Mouse (Mus musculus): ENCODE results near the gene Tmc2. TPM values are rescaled to one million over a fixed set of nuclear protein-coding genes. Genes with fewer than 3 reads are reported as not detected.
A peak's percentile ranks its signal among the peaks of the same experiment; 100 is the strongest.

Gene Tmc2
- polyA plus RNA-seq, 1 experiment: not detected

- Histone ChIP-seq H3K4me1 (ENCODE audit: control insufficient read depth, insufficient read depth, low read length) (peaks cover 7% of the 10 kb centered on the region), H3K4me3 (ENCODE audit: insufficient read depth, low read depth, low read length) (peak within 1 kb of the TSS; percentile 98), H3K36me3 (ENCODE audit: control insufficient read depth, insufficient read depth, low read length) (no peaks in the 10 kb centered on the region), H3K27me3 (replicated peaks; ENCODE audit: control insufficient read depth, insufficient read depth, low read length) (no peaks in the 10 kb centered on the region), H3K27ac (ENCODE audit: insufficient read depth, low read depth, low read length) (peak within 1 kb of the TSS; percentile 97)
- DNase-seq: peak; percentile 94
- TF ChIP-seq POLR2A (IDR thresholded peaks at IDR 0.05; ENCODE audit: low read depth, low read length) (peak; percentile 46), CTCF (conservative IDR thresholded peaks at IDR 0.05; ENCODE audit: insufficient read depth, insufficient read length, low read depth, low read length) (no peak)
- WGBS: under 1% methylated on average over 51 of the region's 51 CpGs
Observed at GRCm38 (mm10) chr2:130283854-130284654, 89.1 kb downstream of the Tmc2 start, which contains the start of gene Idh3b. Gene Idh3b, minus strand, starts transcription at chr2:130284547.

DNA sequence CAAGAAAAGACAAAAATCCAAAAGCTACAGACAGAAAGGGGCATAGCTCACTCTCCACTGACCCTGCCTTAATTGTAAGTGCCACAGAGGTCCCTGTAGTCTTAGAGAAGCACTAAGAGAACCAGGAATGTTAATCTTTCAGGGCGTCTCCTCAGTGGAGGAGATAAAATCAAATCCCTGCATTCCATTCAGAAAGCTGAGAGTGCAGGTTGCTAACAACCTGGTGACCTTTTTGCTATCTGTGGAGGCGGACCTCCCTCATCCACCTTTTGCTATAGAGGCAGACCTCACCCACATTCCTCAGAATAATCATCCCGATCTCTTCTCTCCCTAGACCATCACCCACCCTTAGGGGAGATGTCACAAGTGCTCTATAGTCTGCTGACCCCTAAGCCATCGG is 94.1 kb downstream of the Tmc2 start:
- TF ChIP-seq POLR2A (IDR thresholded peaks at IDR 0.05; ENCODE audit: low read depth, low read length) (no peak), CTCF (conservative IDR thresholded peaks at IDR 0.05; ENCODE audit: insufficient read depth, insufficient read length, low read depth, low read length) (no peak)
- no peaks in the 10 kb centered on the region for H3K27me3 ChIP-seq (replicated peaks; ENCODE audit: control insufficient read depth, insufficient read depth, low read length)
- no peak for DNase-seq
- no peak overlapping the region for H3K4me3 ChIP-seq (ENCODE audit: insufficient read depth, low read depth, low read length)
- 68% methylated on average over 4 of the region's 4 CpGs for WGBS
- no peaks in the 10 kb centered on the region for H3K36me3 ChIP-seq (ENCODE audit: control insufficient read depth, insufficient read depth, low read length)
- no peak overlapping the region for H3K27ac ChIP-seq (ENCODE audit: insufficient read depth, low read depth, low read length)
- H3K4me1 ChIP-seq (ENCODE audit: control insufficient read depth, insufficient read depth, low read length): no peaks in the 10 kb centered on the region

DNA sequence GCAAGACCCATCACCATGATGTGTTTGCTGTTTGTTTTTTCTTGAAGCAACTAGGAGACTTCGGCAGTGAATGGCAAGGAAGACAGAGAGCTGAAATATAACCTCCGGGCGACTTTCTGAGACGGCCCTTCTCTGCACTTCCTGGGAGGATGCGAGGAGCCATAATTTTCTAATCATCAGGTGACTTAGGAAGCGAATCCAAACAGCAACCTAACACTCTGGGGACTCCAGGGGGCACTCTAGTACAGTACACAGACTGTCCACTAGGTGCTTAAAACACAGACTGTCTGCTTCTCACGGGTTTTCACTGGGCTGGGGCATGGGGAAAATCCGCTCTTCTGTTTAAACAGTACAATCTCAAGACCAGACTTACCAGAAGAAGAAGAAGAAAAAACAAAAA is 96.4 kb downstream of the Tmc2 start:
- WGBS: 5% methylated on average over 8 of the region's 8 CpGs
- Histone ChIP-seq H3K4me1 (ENCODE audit: control insufficient read depth, insufficient read depth, low read length) (no peaks in the 10 kb centered on the region), H3K27me3 (replicated peaks; ENCODE audit: control insufficient read depth, insufficient read depth, low read length) (peaks cover 2% of the 10 kb centered on the region; the same call in 1 of the 2 replicates), H3K27ac (ENCODE audit: insufficient read depth, low read depth, low read length) (no peak overlapping the region), H3K4me3 (ENCODE audit: insufficient read depth, low read depth, low read length) (no peak overlapping the region), H3K36me3 (ENCODE audit: control insufficient read depth, insufficient read depth, low read length) (no peaks in the 10 kb centered on the region)
- peak; percentile 86 for DNase-seq
- peak; percentile 86 for TF ChIP-seq CTCF (conservative IDR thresholded peaks at IDR 0.05; ENCODE audit: insufficient read depth, insufficient read length, low read depth, low read length)
- no peak for TF ChIP-seq POLR2A (IDR thresholded peaks at IDR 0.05; ENCODE audit: low read depth, low read length)

GRCm38 (mm10) chr2:130293009-130293408 is 98.0 kb downstream of the Tmc2 start:
- H3K27ac ChIP-seq (ENCODE audit: insufficient read depth, low read depth, low read length): no peak overlapping the region
- H3K4me3 ChIP-seq (ENCODE audit: insufficient read depth, low read depth, low read length): no peak overlapping the region
- H3K27me3 ChIP-seq (replicated peaks; ENCODE audit: control insufficient read depth, insufficient read depth, low read length): peaks cover 2% of the 10 kb centered on the region; the same call in 1 of the 2 replicates
- H3K4me1 ChIP-seq (ENCODE audit: control insufficient read depth, insufficient read depth, low read length): no peaks in the 10 kb centered on the region
- DNase-seq: no peak
- WGBS: 47% methylated on average over 3 of the region's 3 CpGs
- no peaks in the 10 kb centered on the region for H3K36me3 ChIP-seq (ENCODE audit: control insufficient read depth, insufficient read depth, low read length)
- TF ChIP-seq CTCF (conservative IDR thresholded peaks at IDR 0.05; ENCODE audit: insufficient read depth, insufficient read length, low read depth, low read length): no peak
- TF ChIP-seq POLR2A (IDR thresholded peaks at IDR 0.05; ENCODE audit: low read depth, low read length): no peak

DNA sequence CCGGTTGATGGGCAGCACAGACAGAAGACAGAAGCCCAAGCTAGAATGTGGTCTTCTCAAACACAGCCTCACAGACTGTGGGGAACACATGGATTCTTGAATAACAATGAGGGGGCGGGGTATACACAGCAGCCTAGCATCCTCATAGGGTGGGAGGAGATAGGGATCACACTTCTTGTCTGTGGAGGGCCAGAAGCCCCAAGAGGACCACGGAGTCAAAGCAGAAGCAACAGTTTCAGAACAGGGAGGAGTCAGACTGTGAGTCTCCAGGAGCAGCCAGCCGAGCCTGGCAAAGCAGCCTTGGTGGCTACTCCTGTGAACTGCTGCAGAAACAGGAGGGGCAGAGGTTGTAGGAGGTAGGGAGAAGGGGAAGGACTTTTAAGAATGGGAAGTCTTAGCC is 98.5 kb downstream of the Tmc2 start:
- 6% methylated on average over 4 of the region's 4 CpGs for WGBS
- Histone ChIP-seq H3K36me3 (ENCODE audit: control insufficient read depth, insufficient read depth, low read length) (no peaks in the 10 kb centered on the region), H3K27ac (ENCODE audit: insufficient read depth, low read depth, low read length) (no peak overlapping the region), H3K4me1 (ENCODE audit: control insufficient read depth, insufficient read depth, low read length) (no peaks in the 10 kb centered on the region), H3K4me3 (ENCODE audit: insufficient read depth, low read depth, low read length) (no peak overlapping the region), H3K27me3 (replicated peaks; ENCODE audit: control insufficient read depth, insufficient read depth, low read length) (peaks cover 2% of the 10 kb centered on the region; the same call in 1 of the 2 replicates)
- peak; percentile 9 for DNase-seq
- no peak for TF ChIP-seq CTCF (conservative IDR thresholded peaks at IDR 0.05; ENCODE audit: insufficient read depth, insufficient read length, low read depth, low read length)
- no peak for TF ChIP-seq POLR2A (IDR thresholded peaks at IDR 0.05; ENCODE audit: low read depth, low read length)

GRCm38 (mm10) chr2:130294218-130294935 is 99.4 kb downstream of the Tmc2 start:
- no peaks in the 10 kb centered on the region for H3K4me1 ChIP-seq (ENCODE audit: control insufficient read depth, insufficient read depth, low read length)
- TF ChIP-seq POLR2A (IDR thresholded peaks at IDR 0.05; ENCODE audit: low read depth, low read length): no peak
- no peak for TF ChIP-seq CTCF (conservative IDR thresholded peaks at IDR 0.05; ENCODE audit: insufficient read depth, insufficient read length, low read depth, low read length)
- no peak overlapping the region for H3K27ac ChIP-seq (ENCODE audit: insufficient read depth, low read depth, low read length)
- WGBS: 18% methylated on average over 20 of the region's 20 CpGs
- H3K36me3 ChIP-seq (ENCODE audit: control insufficient read depth, insufficient read depth, low read length): no peaks in the 10 kb centered on the region
- H3K4me3 ChIP-seq (ENCODE audit: insufficient read depth, low read depth, low read length): peak overlapping the region; percentile 44
- no peak for DNase-seq
- peaks cover 2% of the 10 kb centered on the region; the same call in 1 of the 2 replicates for H3K27me3 ChIP-seq (replicated peaks; ENCODE audit: control insufficient read depth, insufficient read depth, low read length)

DNA sequence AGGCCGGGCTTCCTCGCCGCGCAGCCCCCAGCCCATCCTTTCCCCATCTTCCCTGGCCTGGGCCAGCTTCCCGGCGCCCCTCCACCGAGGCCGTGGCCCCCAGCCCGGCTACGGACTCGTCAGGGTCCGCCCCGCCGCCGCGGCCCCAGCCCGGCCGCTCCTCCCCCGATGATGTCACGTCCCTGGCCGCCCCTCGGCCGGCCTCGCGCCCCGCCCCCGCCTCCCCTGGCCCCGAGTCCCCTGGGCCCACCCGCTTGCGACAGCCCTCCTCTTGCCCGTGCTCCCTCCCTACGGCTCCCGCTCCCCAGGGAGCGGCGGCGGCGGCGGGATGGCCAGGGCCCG is 99.9 kb downstream of the Tmc2 start, which contains the start of gene Ebf4:
Ebf4 (plus strand) TSS at position 234 of the 342 bp plus-strand sequence.
- H3K27ac ChIP-seq (ENCODE audit: insufficient read depth, low read depth, low read length): no peak within 1 kb of the TSS
- DNase-seq: peak; percentile 45
- no peaks in the 10 kb centered on the region for H3K4me1 ChIP-seq (ENCODE audit: control insufficient read depth, insufficient read depth, low read length)
- WGBS: 3% methylated on average over 27 of the region's 39 CpGs
- no peak for TF ChIP-seq CTCF (conservative IDR thresholded peaks at IDR 0.05; ENCODE audit: insufficient read depth, insufficient read length, low read depth, low read length)
- TF ChIP-seq POLR2A (IDR thresholded peaks at IDR 0.05; ENCODE audit: low read depth, low read length): no peak
- H3K27me3 ChIP-seq (replicated peaks; ENCODE audit: control insufficient read depth, insufficient read depth, low read length): peaks cover 2% of the 10 kb centered on the region; the same call in 1 of the 2 replicates
- H3K36me3 ChIP-seq (ENCODE audit: control insufficient read depth, insufficient read depth, low read length): no peaks in the 10 kb centered on the region
- peak within 1 kb of the TSS; percentile 44 for H3K4me3 ChIP-seq (ENCODE audit: insufficient read depth, low read depth, low read length)

All from kidney, adult 2 months (tissue).